Mouse (Mus musculus): ENCODE measurements around the gene Chrm3. TPM values are rescaled to one million over a fixed set of nuclear protein-coding genes. Genes with fewer than 3 reads are reported as not detected.
A peak's percentile ranks its signal among the peaks of the same experiment; 100 is the strongest.

Chrm3 gene
- total RNA-seq, 2 experiments from 2014 or later = 1.6 to 3.0 TPM

GRCm38 (mm10) chr13:10068927-10069580 is 291.6 kb downstream of the Chrm3 start:
- no peak for DNase-seq

- DNase-seq = no peak
These were observed 293.6 kb downstream of the Chrm3 start for GRCm38 (mm10) chr13:10066829-10067618.

GRCm38 (mm10) chr13:10065776-10066175 is 294.9 kb downstream of the Chrm3 start:
- no peak for DNase-seq

- peak; percentile 38 for DNase-seq
These were observed 298.0 kb downstream of the Chrm3 start for GRCm38 (mm10) chr13:10062681-10063080.

GRCm38 (mm10) chr13:10058993-10059392 is 301.7 kb downstream of the Chrm3 start:
- DNase-seq = no peak

- DNase-seq = no peak
These were observed 302.9 kb downstream of the Chrm3 start for GRCm38 (mm10) chr13:10057644-10058198.

GRCm38 (mm10) chr13:10054086-10054485 is 306.6 kb downstream of the Chrm3 start:
- no peak for DNase-seq

- no peak for DNase-seq
These were observed 307.3 kb downstream of the Chrm3 start for GRCm38 (mm10) chr13:10053301-10053889.

- no peak for DNase-seq
These were observed 314.8 kb downstream of the Chrm3 start for GRCm38 (mm10) chr13:10045651-10046350.

GRCm38 (mm10) chr13:10044084-10044483 is 316.6 kb downstream of the Chrm3 start:
- DNase-seq = no peak

GRCm38 (mm10) chr13:10033570-10034399 is 326.9 kb downstream of the Chrm3 start:
- DNase-seq = no peak

GRCm38 (mm10) chr13:10031547-10031946 is 329.1 kb downstream of the Chrm3 start:
- DNase-seq = no peak

GRCm38 (mm10) chr13:10029944-10030343 is 330.7 kb downstream of the Chrm3 start:
- no peak for DNase-seq

- no peak for DNase-seq
These were observed 335.5 kb downstream of the Chrm3 start for GRCm38 (mm10) chr13:10025134-10025533.

- DNase-seq = no peak
These were observed 337.5 kb downstream of the Chrm3 start for GRCm38 (mm10) chr13:10023112-10023511.

GRCm38 (mm10) chr13:10019252-10019651 is 341.4 kb downstream of the Chrm3 start:
- DNase-seq = no peak

- DNase-seq = no peak
These were observed 357.7 kb downstream of the Chrm3 start for GRCm38 (mm10) chr13:10002916-10003315.

- DNase-seq = no peak
These were observed 362.9 kb downstream of the Chrm3 start for GRCm38 (mm10) chr13:9997664-9998328.

GRCm38 (mm10) chr13:9995852-9996251 is 364.8 kb downstream of the Chrm3 start:
- no peak for DNase-seq

- DNase-seq = no peak
These were observed 367.1 kb downstream of the Chrm3 start for GRCm38 (mm10) chr13:9993571-9993970.

- DNase-seq = no peak
These were observed 368.0 kb downstream of the Chrm3 start for GRCm38 (mm10) chr13:9992640-9993039.
